Mouse (Mus musculus) spleen, embryonic (tissue): ENCODE measurements around the gene Dock2.

Experiments
- CTCF ChIA-PET: fragments of 350-600 bp; sonication (Branson Sonifier 250); formaldehyde crosslinking; loops from one replicate; lab custom pipeline; 2022; lab: Charles Lee

Gene Dock2

DNA sequence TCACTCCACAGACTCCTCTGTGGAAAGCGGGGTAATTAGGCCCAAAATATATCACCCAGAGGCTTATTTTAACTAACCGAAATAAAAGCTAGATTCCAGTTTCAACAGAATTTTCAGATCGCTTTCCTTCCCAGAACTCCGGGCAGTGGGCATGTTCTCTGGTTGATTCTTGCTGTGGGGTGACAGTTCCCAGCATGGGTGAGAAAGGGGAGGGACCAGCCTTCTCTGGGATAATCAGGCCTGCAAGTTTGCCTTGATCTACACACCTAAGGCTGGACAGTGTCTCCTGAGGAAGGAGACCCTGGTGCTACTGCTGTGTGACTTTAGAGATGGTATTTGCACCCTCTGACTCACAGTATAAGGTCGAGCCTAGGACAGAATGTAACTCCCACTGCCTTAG, 352.3 kb downstream of the Dock2 start:
- CTCF ChIA-PET: no interaction called here

DNA sequence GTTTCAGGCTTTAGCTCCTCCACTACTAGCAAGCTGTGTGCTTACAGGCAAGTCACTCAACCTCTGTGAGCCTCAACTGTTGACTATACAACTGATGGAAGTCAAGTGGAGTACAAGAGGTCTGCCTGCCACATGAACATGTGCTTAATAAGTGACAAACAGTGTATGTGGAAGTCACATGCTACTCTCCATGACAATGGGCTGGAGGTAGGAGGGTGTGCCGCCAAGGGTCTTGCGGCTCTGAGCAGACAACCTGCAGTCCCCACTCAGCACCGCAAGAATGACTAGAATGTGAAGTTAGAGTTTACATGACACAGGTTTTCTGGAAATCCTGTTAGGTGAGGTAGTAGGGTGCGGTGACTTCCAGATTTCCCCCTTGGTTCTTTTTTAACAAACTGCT, 352.8 kb downstream of the Dock2 start:
- CTCF ChIA-PET: no interaction called here

DNA sequence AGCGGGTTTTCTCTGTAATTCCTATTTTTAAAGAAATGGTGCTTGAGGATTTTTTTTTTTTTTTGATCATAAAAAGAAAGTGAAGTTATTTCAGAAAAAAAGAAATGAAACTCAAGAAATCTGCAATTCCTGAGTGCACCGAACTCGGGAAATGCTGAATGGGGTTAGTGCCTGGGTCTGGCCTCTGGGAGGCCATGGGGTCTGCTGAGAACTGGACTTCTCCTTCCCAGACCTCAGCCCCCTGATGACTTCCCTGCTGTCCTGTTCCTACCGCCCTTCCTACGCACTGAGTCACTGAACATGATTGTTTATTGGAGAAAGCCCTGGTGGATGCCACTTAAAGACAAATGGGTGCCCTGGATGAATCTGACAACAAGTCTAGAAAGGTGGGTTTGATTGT, 356.5 kb downstream of the Dock2 start:
- CTCF ChIA-PET: no interaction called here

DNA sequence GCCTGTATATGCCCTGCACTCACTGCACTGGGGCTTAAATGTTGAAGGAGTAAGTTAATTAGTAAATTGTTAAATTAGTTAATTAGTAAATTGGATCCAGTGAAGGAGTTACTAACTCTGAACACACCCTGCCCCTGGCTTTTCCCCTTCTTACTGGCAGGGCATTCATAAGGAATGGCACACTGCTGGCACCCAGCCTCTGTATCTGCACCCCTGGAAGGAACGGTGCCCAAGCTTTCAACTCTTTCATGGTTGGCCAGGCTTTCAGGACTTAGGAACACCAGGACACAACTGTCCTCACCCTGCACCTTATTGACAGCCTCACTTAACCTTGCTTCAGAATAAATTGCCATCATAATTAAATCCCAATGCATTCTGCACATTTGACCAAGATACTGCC, 359.1 kb downstream of the Dock2 start:
- CTCF ChIA-PET: no interaction called here

GRCm38 (mm10) chr11:34421061-34421460, 362.6 kb downstream of the Dock2 start:
- CTCF ChIA-PET: no interaction called here

DNA sequence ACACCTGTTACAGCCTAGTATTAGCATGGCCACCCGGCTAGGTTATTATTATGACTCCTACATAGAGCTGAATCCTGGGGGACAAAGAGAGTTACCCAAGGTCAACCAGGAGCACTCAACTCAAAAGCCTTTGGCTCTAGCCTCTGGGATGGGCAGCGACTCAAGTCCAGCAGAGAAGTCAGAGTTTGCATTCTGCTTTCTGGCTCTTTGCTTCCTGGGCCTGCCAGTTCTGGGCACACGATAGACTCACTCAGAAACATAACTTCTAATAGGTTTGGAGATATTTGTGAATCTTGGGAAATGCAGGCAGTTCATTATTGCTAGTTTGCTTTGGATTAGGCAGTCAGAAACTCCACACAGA, 367.1 kb downstream of the Dock2 start:
- CTCF ChIA-PET: no interaction called here

DNA sequence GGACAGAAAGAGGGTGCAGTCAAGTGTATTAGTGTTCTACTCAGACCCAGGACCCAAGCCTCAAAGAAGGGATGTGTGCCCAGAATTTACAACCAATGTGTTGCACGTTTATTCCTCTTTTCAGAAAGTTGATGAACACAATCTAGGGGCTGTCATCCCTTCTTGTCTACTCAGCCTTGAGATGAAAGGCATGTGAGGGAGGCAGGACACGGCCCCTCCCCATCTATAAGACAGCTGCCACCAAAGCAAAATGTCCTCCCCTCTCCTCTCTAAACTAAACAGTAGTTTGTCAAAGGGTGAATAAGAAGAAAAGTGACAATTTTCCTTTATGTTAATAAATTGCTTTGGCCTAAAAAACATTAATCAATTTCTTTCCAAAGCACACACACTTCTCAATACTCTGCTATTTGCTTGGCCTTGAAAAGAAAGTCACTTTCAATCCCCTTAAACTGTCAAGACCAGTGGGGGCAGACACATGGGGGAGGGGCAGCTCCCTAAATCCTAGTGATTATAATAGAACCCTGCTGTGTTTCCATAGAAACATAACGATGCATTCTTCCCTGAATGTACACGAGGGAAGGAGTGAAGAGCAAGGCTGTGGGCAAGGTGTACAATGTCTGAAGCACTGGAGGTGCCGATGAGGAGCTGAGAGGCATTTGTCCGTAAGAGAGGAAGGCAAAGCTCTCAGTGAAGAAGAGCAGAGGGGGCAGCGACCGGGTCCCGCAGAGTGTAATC, 367.6 kb downstream of the Dock2 start:
- CTCF ChIA-PET: no interaction called here

DNA sequence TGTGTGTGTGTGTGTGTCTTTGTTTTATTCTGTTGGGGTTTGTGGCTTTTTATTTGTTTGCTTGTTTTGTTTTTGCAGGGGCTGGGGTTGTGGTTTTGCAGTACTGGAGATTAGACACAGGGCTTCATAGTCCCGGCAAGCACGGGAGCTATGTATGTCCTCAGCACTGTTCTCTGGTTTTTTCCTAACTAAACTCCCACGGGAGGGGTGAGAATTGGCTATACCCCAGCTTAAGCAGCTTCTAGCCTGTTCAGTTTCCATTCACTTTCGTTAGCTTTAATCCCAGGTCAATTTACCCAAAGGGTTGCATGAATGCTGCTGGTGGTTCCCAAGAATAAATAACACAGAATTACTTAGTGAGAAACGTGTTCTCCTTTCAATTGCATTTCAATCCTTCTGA, 376.8 kb downstream of the Dock2 start:
- CTCF ChIA-PET: interaction anchor here (0.7 kb wide), 1 partner anchor 222 kb away, joined by 5 read pairs; no protein-coding TSS in a partner anchor

DNA sequence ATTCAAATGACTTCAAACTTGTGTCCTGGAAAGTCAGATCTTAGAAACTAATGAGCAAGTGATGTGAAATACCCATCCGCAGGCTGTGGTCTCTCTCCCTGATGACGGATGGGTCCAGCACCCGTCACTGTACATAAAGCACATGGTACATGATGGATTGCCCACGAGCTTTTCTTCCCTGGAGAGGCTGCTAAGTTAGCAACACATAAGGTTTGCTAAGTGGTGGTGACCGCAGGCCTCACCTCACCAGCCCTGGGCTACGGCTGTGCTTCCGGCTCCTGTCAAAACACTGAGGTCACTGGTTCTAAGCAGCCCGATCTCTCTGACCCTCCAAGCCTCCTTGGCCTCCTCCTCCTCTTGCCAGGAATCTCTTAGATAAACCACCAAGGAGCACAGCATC, 377.4 kb downstream of the Dock2 start:
- CTCF ChIA-PET: interaction anchor here (0.7 kb wide), 1 partner anchor 222 kb away, joined by 5 read pairs; no protein-coding TSS in a partner anchor

DNA sequence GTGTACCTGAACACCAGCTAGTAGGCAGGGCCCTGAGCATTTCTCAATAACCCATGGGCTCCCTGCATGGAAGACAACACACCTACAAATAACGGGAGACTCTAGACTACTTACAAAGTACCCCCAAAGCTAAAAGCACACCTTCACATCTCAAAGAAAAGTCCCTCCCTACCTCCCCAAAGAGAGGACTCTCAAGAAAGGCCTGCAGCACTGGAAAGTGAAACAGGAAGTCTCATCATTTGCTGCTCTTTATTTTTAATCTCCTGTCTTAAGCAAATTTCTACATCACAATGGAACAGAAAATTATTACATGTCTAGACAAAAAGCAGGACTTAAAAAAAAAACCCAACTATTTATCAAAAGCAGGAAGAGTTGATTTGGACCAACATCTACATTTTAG, 378.4 kb downstream of the Dock2 start:
- CTCF ChIA-PET: no interaction called here

DNA sequence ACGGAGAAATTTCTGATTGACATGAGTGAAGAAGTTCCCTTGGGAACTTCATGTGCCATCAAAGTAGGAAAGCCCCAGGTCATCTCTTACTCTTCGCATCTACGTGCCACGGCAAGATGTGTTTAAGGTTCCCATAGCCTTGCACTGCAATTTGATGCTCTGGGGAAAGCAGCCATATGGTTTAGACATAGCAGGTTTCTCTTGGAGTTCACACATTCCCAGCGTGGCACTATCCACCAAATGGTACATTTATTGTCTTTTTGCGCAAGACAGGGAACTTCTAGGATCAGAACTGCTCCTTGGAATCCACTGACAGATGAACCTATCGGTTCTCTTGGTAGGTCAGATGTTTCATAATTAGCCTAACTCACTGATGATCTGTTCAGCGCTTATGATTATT, 382.3 kb downstream of the Dock2 start:
- CTCF ChIA-PET: no interaction called here

- CTCF ChIA-PET: no interaction called here
Observed at GRCm38 (mm10) chr11:34398555-34398954, 385.1 kb downstream of the Dock2 start.

- CTCF ChIA-PET: no interaction called here
Observed at GRCm38 (mm10) chr11:34397661-34398060, 386.0 kb downstream of the Dock2 start.

DNA sequence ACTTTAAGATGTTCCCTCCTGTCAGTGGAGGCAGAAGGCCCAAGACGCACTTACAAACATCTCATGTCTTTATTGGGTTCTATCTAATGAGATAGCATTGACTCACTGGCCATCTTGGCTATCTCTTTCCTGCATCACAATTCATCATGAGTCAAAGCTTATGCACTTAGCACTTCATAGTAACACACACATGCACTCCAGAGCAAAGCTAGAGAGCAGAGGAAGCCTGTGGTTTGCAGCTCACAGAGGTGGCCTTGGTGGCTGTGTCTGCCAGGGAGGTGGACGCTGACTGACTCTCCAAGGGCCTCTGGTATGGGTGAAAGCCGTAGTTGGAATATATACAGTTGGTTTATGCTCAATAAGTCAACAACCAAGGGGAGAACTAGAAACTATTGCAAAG, 387.9 kb downstream of the Dock2 start:
- CTCF ChIA-PET: no interaction called here

DNA sequence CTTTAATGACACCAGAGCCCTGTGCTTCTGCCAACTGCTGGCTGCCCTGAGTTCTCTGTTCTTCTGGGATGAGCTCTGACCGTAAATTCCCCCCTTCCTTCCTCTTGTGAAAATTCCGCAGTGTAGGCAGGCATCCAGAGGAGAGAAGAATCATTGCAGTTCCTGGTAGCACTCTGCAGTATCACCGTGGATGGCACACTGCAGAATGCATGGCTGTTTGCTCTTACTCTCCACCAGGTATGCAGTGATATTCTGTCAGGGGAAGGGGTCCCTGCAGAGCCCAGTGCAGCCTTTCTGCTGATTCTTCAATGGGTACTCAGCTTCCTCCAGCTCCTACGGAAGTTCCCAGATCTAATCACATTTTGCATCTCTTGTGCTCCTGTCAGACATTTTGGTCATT, 391.6 kb downstream of the Dock2 start:
- CTCF ChIA-PET: no interaction called here

DNA sequence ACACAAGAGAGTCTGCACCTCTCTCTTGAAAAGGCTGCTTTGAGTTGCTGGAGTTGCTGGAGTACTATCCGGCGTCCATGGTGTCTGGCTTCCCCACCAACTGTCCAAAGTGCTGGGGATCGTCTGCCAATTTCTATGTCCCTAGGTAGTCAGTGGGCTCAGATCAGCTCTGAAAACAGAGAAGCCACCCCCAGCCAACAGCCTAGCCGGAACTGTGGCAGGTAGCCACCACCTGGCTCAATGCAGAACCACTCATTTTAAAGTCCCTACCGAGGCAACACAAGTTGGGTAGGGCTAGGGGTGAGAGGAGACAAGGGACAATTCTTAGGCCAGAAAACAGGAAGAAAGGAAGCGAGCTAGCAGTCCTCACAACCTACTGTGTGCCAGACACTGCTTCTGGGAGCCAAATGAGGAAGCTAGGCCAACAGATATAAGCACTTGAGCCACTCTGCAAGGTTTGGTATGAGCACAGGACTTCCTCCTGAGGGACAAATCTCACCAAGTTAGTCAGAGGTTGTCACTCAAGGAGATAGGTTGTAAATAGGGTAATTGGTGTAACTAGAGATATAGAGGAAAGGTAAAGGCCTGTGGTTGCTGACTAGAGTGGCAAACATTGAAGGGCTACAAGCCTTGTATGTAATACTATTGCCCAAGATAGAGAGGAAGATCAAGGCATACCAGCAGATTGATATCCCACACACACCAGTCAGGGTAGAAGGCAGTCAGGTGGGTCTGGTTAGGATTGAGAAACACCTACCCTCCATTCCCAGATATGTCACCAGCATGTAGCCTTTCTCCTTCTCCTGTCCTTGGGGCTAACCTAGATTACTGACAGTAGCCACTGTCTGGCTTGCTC, 394.2 kb downstream of the Dock2 start:
- CTCF ChIA-PET: no interaction called here

DNA sequence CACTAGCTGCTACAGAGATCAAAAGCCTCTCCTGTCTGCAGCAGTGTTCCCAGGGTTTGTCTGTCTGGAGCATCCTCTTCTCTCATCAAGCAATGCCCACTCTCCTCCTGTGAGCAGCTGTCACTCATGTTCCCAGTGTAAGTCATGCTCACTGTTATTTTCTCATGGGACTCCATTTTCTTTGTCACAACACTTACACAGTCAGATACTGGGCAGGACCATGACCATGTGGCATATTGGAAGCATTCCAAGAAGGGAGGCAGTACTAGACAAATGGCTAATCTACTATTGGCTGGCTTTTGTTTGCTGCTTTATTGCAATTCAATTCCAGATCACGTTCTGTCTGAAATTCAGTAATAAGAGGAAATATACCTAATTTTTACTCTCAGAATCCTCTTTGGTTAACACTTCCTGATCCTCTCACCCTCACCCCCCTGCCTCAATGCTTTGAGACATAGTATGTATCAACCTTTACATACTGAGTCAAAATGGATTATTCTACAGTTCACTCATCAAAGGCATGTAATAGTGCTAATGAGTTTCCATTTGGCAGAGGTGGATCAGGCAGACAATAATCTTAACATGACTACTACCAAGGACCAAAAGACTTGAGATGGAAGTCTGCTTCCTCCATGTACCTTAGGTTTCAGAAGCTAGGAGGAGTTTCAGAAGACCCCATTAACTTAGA, 398.5 kb downstream of the Dock2 start:
- CTCF ChIA-PET: no interaction called here

DNA sequence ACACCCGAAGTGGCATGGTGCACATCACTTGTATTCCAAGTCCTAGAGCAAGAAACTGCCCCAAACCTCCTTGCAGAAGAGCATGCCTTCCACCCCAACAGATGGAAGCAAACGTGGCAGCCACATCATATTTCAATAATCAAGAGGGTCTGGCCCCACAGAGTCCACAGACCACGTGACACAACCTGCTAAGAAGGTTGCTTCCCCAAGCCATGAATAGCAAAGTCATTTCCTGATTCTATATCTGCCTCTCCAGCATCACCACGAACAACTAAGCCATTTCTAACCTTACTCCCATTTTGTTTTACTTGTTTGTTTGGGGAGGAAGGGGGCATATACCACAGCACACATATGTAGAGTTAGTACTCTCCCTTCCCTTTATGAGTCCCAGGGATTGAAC, 399.5 kb downstream of the Dock2 start:
- CTCF ChIA-PET: no interaction called here

DNA sequence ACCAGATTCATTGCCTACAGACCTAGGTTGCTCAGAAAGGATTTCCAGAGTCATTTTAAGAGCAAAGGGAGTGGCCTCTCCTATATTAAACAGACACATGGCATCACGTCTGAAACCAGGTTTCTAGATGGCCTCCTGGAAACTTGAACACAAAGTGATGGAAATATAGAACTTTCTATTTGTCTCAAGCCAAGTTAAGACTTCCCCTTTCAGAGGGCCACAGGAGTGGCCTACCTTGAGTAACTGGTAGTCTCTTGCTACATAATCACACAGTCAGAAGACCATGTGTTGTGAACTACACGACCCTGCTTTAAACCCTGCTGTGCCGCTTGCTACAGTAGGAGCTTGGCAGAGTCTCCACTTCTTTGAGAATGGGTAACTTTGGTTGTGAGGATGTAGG, 400.2 kb downstream of the Dock2 start:
- CTCF ChIA-PET: no interaction called here

GRCm38 (mm10) chr11:34377649-34378048, 406.0 kb downstream of the Dock2 start:
- CTCF ChIA-PET: no interaction called here

DNA sequence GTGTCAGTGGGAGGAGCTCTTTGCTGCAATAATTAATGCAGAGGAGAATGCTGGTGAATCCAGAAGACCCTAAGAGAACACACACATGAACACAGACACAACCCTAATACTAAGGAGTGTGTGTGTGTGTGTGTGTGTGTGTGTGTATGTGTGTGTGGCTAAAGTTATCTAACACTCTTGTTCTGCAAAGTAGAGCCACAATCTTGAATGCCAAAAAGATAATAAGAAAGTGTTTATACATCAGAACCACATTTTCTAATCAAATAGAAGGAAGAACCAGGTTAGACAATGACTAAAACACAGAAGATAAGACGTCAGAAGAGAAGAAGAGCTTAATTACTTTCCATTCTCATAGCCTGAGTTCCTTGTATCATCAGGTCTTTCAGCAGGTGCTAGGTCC, 408.1 kb downstream of the Dock2 start:
- CTCF ChIA-PET: interaction anchor here (0.7 kb wide), 1 partner anchor 115 kb away, joined by 3 read pairs; no protein-coding TSS in a partner anchor

DNA sequence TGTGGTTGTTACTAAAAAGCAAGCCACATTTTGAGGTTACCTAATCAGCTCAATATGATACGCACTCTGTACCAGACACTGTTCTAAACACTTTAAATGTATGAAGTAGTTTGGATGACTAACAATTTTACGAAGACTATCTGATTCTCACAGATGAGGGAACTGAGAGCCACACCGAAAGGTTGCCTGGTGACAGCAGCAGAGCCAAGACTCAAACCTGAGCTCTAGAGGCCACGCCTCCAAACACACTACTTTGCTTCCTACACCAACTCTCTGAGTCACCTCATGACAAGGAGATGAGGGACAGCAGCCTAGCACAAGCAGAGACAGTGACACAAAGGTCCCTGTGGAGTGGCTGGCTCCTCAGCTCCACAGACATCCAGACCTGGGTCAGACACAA, 411.5 kb downstream of the Dock2 start:
- CTCF ChIA-PET: interaction anchor here (1.3 kb wide), 1 partner anchor 31 kb away, joined by 3 read pairs; no protein-coding TSS in a partner anchor
